Mouse (Mus musculus) liver (tissue): ENCODE measurements at regions not wholly inside any gene's neighbourhood (a gene's known extent, or its start where the extent isn't known, plus 50 kb on each side); places are given as distances from the start of the nearest gene placed in this dataset.

Experiments used
- DNase-seq: peaks from one replicate; pipeline ENCODE4 v3.0.0-alpha.2; 2020; ENCODE audit warnings: mixed read lengths

GRCm38 (mm10) chr10:126483479-126483878, 417.7 kb downstream of the Atp23 start:
- no peak for DNase-seq

- no peak for DNase-seq
Measured at GRCm38 (mm10) chr10:126480382-126480781, 420.8 kb downstream of the Atp23 start.

GRCm38 (mm10) chr10:126479743-126480142, 421.4 kb downstream of the Atp23 start:
- no peak for DNase-seq

DNA sequence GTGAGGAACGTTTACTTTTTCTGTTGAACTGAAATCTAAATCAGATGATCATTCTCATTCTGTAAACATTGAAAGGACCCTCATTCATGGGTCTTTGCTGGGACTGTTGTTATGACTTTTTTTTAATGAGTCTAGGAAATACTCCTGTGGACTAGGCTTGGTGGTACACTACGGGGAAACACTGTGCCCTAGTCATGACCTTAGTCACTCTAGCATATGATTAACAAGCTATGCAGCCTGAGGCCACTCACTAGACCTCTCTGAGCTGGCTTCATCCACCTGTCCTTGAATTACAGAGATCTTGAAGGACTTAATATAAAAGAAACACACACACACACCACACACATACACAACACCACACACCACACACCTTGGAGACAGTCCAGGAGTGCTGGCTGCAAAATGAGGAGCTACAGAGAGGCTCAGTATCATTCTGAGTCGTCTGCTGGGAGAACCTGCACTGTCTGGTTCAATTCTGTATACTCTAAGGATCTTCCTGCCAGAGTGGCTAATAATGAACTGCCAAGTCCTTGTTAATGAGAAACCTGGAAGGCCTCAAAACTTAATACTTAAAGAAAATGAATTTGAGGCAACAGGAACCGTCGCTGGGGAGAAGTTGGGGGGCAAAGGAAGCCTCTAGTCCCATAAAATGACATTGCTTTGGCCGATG, 428.0 kb downstream of the Atp23 start:
- DNase-seq, result no peak

GRCm38 (mm10) chr10:126470838-126471491, 430.2 kb downstream of the Atp23 start:
- no peak for DNase-seq

GRCm38 (mm10) chr10:126462770-126463169, 438.4 kb downstream of the Atp23 start:
- no peak for DNase-seq

DNA sequence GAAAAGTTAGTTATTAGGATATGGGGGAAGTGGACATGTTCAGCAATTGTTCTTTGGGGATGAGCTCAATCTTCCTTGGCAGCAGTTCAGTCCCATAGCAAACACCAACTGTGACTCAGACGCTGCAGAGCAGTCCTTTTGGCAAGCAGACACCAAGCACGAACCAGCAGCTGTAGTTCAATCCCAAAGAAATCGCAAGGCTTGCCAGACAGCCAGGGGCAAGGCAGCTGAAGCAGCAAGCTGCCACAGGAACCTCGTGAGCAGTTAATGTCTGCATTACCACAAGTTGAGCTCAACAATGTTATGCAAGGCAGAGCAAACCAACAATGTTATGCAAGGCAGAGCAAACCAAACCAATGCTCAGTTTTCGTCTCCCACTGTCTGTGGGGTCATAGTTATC, 442.6 kb downstream of the Atp23 start:
- DNase-seq, result no peak

- no peak for DNase-seq
Measured at GRCm38 (mm10) chr10:126452757-126453528, 448.2 kb downstream of the Atp23 start.

DNA sequence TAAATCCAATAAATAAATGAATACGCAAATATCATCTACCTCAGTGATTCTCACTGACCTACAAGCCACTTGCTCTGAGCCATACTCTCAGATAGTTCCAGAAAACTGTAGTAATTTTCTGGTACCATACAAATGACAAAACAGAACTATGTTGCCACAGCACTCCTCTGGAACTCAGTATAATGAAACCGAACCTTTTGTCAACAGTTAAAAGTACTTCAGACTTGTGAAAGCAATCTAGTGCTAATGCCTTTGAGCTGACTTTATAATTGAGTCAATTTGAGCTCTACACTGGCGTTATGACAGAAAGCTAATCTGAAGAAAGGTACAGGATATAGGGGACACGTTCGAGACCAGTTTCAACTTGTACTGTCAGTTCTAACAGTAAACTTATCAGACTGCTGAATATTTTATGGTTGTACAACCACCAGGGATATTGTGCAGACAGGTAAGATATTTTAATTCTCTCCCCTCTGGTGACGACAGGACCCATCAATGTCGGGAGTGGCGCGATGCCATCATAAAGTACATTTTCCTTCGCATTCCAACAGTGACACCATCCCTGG, 449.0 kb downstream of the Atp23 start:
- DNase-seq, result no peak

GRCm38 (mm10) chr10:126431222-126431621, 465.3 kb downstream of the Lrig3 start:
- no peak for DNase-seq

GRCm38 (mm10) chr10:126430346-126430745, 464.4 kb downstream of the Lrig3 start:
- no peak for DNase-seq

DNA sequence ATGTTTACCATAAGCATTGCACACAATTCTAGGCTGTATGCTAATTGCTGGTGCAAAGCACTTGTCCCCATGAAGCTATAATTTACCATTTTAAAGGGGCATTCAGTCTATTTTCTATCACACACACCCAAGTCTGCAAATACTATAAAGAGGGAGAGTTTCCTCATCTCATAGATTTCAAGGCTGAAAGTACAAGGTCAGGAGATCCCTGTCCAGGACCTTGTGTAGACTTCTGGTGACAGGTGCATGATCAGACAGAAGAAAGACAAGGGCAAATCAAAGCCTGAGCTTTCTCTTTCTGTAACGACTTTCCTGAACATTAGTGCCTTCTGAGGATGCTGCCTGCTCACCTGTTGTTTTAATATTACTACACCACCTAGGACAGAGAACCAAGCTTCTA, 463.5 kb downstream of the Lrig3 start:
- no peak for DNase-seq

GRCm38 (mm10) chr10:126422066-126422465, 456.1 kb downstream of the Lrig3 start:
- DNase-seq, result no peak

- no peak for DNase-seq
Measured at GRCm38 (mm10) chr10:126413786-126414185, 447.8 kb downstream of the Lrig3 start.

DNA sequence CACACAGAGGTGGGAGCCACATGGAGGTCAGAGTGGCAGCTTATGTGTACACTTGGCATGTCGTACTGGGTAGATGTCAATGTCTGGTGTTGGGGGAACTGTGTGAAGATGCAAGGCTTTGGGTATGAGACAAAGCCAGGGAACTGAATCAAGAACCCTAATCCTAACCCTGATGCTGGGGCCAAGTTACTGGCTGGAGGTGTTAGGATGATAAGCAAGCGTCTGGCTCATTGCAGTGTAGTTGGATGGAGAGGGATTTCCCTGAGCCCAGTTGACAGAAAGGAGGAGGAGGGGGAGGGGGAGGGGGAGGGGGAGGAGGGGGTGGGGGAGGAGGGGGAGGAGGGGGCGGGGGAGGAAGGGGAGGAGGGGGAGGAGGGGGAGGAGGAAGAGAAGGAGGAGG, 426.3 kb downstream of the Lrig3 start:
- DNase-seq, result no peak

- no peak for DNase-seq
Measured at GRCm38 (mm10) chr10:126391770-126392169, 425.8 kb downstream of the Lrig3 start.

DNA sequence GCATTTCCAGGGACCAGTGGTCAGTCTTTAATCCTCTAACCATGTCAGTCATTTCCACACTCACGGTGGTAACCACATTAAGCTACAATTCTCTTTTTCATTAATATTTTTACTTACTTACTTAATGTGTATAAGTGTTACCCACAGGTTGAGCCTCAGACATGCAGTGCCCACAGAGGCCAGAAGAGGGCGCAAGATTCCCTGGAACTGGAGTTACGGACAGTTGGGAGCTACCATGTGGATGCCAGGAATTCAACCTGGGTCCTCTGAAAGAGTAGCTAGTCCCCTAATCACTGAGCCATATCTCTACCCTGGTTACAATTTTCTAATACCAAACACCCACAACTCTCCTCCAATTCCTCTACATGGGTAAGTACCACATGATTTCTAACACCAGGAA, 420.5 kb downstream of the Lrig3 start:
- no peak for DNase-seq

GRCm38 (mm10) chr10:126385644-126386043, 419.7 kb downstream of the Lrig3 start:
- no peak for DNase-seq

DNA sequence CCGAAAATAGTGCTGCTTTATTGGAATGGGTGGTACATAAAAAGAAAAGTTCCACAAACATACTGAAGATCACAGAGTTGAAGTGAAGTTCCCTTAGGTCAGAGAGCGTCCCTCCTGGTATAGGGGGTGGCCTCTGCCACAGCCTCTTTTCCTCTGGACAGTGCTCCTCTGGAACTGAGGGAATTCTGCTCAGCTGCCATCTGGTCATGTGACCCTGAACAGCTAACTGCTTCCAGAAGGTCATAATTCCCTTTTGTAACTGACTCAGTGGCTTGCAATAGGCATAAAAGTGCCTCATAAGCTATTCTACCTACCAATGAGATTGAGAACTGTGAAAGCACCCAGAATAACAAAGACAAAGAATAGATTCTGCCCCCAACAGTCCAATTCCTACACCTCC, 414.4 kb downstream of the Lrig3 start:
- DNase-seq, result no peak

DNA sequence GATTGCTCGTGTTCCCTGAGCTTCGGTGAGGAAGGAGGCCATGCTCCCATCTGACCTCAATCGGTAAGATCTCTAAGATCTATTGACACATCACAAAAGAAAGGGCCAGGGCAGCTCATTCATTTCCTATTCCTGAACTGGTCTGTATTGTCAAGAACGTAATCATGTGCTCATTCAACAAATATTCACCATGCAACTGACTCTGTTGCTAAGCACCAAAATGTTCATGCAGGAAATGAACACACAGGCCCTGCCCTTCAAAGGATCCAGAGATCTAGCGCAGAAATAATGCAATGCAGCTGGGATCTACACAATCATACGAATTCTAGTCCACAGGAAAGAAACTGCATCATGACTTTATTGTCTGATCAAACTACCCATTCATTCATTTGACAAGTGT, 413.3 kb downstream of the Lrig3 start:
- no peak for DNase-seq

DNA sequence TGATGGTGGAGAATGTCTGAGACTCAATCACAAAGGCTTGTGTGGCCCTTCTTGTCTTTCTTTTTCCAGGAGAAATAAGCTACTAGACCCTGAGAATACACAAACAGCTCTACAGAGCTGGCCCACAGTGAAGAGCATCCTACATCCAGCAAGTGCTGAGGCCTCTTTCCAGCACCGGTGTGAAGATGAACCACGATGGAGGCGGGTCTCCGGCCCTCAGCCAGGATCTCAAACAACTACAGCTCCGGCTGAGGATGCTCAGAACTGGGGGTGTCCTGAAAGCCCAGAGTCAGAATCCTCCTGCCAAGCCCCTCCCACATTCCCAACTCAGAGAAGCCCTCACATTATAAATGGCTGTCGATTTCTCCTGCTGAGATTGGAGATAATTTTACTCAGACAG, 407.9 kb downstream of the Lrig3 start:
- no peak for DNase-seq

- DNase-seq, result no peak
Measured at GRCm38 (mm10) chr10:126371881-126372280, 405.9 kb downstream of the Lrig3 start.

GRCm38 (mm10) chr10:126349076-126349475, 383.1 kb downstream of the Lrig3 start:
- DNase-seq, result no peak

DNA sequence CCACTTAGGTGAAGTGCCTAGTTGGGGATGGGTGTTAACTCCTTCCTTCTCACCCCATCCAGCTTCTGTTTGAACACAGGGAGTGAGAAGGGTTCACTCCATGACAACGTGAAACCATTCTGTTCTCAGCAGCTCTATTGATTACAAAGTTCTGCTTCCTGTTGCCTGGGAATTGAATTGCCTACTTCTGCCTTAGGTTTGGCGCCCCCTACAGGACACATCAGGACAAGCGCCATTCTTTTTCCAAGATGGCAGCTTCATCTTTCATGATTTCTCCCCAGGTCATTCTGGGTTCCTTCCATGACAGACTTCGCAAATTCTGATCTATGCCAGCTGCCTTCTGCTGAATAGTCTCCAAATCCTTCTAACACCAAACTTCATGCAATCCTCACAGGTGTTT, 371.5 kb downstream of the Lrig3 start:
- no peak for DNase-seq
